Mouse (Mus musculus) liver, embryonic 15.5 days (tissue): ENCODE results near the gene Dhx36. TPM values are rescaled to one million over a fixed set of nuclear protein-coding genes. Genes with fewer than 3 reads are reported as not detected.

ENCODE experiments used
- ATAC-seq: fragments of 200-750 bp; cut with Nextera tagmentation; 2 replicates; pipeline ENCODE4 v1.8.0; 2017; ENCODE audit warnings: moderate number of reproducible peaks, mild to moderate bottlenecking, moderate library complexity; ENCODE audit not compliant: insufficient read depth
- H3K27ac ChIP-seq: fragments of 300-500 bp; sonication (generic); replicated peaks from 2 replicates; pipeline ENCODE4 v1.5.1; 2015; ENCODE audit warnings: mild to moderate bottlenecking, inconsistent platforms
- H3K27me3 ChIP-seq: fragments of 300-500 bp; sonication (generic); 2 replicates; pipeline ENCODE4 v1.6.1; 2015; ENCODE audit warnings: mild to moderate bottlenecking, inconsistent platforms
- H3K36me3 ChIP-seq: fragments of 300-500 bp; sonication (generic); replicated peaks from 2 replicates; pipeline ENCODE4 v1.6.1; 2015; ENCODE audit warnings: moderate library complexity, mild to moderate bottlenecking, inconsistent platforms
- H3K4me1 ChIP-seq: fragments of 300-500 bp; sonication (generic); replicated peaks from 2 replicates; pipeline ENCODE4 v1.6.1; 2015; ENCODE audit warnings: inconsistent platforms
- H3K4me2 ChIP-seq: fragments of 300-500 bp; sonication (generic); 2 replicates; pipeline ENCODE4 v1.6.1; 2015; ENCODE audit warnings: moderate library complexity, mild to moderate bottlenecking, inconsistent platforms
- H3K4me3 ChIP-seq: fragments of 300-500 bp; sonication (generic); replicated peaks from 2 replicates; pipeline ENCODE4 v1.5.1; 2015; ENCODE audit warnings: mild to moderate bottlenecking, inconsistent platforms
- H3K9ac ChIP-seq: fragments of 300-500 bp; sonication (generic); 2 replicates; pipeline ENCODE4 v1.6.1; 2015; ENCODE audit warnings: moderate library complexity, mild to moderate bottlenecking, inconsistent platforms
- H3K9me3 ChIP-seq: fragments of 300-500 bp; sonication (generic); replicated peaks from 2 replicates; pipeline ENCODE4 v1.6.1; 2016; ENCODE audit warnings: inconsistent platforms
- WGBS: fragments of 180-500 bp; shearing (Covaris S2); methylation state at CpG from one replicate; pipeline ENCODE4 v1.1.7; 2015; ENCODE audit warnings: mixed read lengths; ENCODE audit not compliant: insufficient replicate concordance; 5-methylcytosine and 5-hydroxymethylcytosine counted together
- polyA plus RNA-seq: library from polyadenylated mRNA; unstranded; fragments of >200 nt; fragmentation: Nextera tagmentation; extraction: Ambion mirVana; gene quantifications from 2 replicates; pipeline ENCODE4 v1.2.1, GENCODE M21; 2015

The Dhx36 gene
- 8.4 and 8.8 TPM in 2 replicates for polyA plus RNA-seq

- no peaks in the 10 kb centered on the region for H3K9me3 ChIP-seq
- no peaks in the 10 kb centered on the region; the same call in 1 of the 2 replicates for H3K36me3 ChIP-seq
- H3K4me2 ChIP-seq = peak within 1 kb of the TSS; percentile 62
- H3K4me3 ChIP-seq = peak within 1 kb of the TSS; percentile 91
- peak; percentile 92 for ATAC-seq
- peaks cover 20% of the 10 kb centered on the region for H3K4me1 ChIP-seq
- under 1% methylated on average over 66 of the region's 66 CpGs for WGBS
- H3K27ac ChIP-seq = peak within 1 kb of the TSS; percentile 83
- peak within 1 kb of the TSS; percentile 75 for H3K9ac ChIP-seq
- H3K27me3 ChIP-seq = no peaks in the 10 kb centered on the region; the same call in 1 of the 2 replicates
Observed at GRCm38 (mm10) chr3:62506488-62507205, at the start of gene Dhx36. Gene Dhx36 (minus strand): TSS chr3:62507004.

GRCm38 (mm10) chr3:62527593-62527992 lies 20.8 kb upstream of the Dhx36 start:
- WGBS = 49% methylated on average over 5 of the region's 5 CpGs
- no peak for ATAC-seq
- H3K27me3 ChIP-seq = no peaks in the 10 kb centered on the region
- H3K9me3 ChIP-seq = no peaks in the 10 kb centered on the region
- no peaks in the 10 kb centered on the region for H3K4me1 ChIP-seq
- no peaks in the 10 kb centered on the region for H3K36me3 ChIP-seq
- H3K4me3 ChIP-seq = no peak overlapping the region
- no peak overlapping the region for H3K9ac ChIP-seq
- H3K4me2 ChIP-seq = no peak overlapping the region
- H3K27ac ChIP-seq = no peak overlapping the region

- no peak for ATAC-seq
- no peak overlapping the region for H3K4me3 ChIP-seq
Observed at GRCm38 (mm10) chr3:62527160-62527559, 20.4 kb upstream of the Dhx36 start.

GRCm38 (mm10) chr3:62507206-62507647 lies 423 bp upstream of the Dhx36 start:
- H3K27ac ChIP-seq = no peak overlapping the region
- ATAC-seq = no peak
- H3K4me1 ChIP-seq = peaks cover 20% of the 10 kb centered on the region
- no peak overlapping the region; the same call in 1 of the 2 replicates for H3K9ac ChIP-seq
- WGBS = 38% methylated on average over 5 of the region's 5 CpGs
- peak overlapping the region; percentile 62 for H3K4me2 ChIP-seq
- no peaks in the 10 kb centered on the region; the same call in 1 of the 2 replicates for H3K27me3 ChIP-seq
- no peaks in the 10 kb centered on the region for H3K9me3 ChIP-seq
- H3K4me3 ChIP-seq = peak overlapping the region; percentile 91
- no peaks in the 10 kb centered on the region for H3K36me3 ChIP-seq

More at GRCm38 (mm10) chr3:62527160-62527559, 20.4 kb upstream of the Dhx36 start:
- Histone ChIP-seq H3K36me3 (no peaks in the 10 kb centered on the region), H3K27ac (no peak overlapping the region), H3K4me1 (no peaks in the 10 kb centered on the region), H3K9me3 (no peaks in the 10 kb centered on the region), H3K27me3 (no peaks in the 10 kb centered on the region), H3K9ac (no peak overlapping the region), H3K4me2 (no peak overlapping the region)
- WGBS = 38% methylated on average over 4 of the region's 4 CpGs

GRCm38 (mm10) chr3:62505166-62505900 lies 1.5 kb downstream of the Dhx36 start:
- peaks cover 11% of the 10 kb centered on the region; the same call in 1 of the 2 replicates for H3K36me3 ChIP-seq
- H3K4me3 ChIP-seq = peak overlapping the region; percentile 91
- H3K9ac ChIP-seq = no peak overlapping the region
- no peak for ATAC-seq
- no peaks in the 10 kb centered on the region for H3K9me3 ChIP-seq
- 45% methylated on average over 5 of the region's 5 CpGs for WGBS
- peak overlapping the region; percentile 62 for H3K4me2 ChIP-seq
- H3K4me1 ChIP-seq = peaks cover 20% of the 10 kb centered on the region
- no peak overlapping the region for H3K27ac ChIP-seq
- H3K27me3 ChIP-seq = no peaks in the 10 kb centered on the region; the same call in 1 of the 2 replicates

GRCm38 (mm10) chr3:62499327-62499726 lies 7.5 kb downstream of the Dhx36 start:
- Histone ChIP-seq H3K9me3 (no peaks in the 10 kb centered on the region), H3K4me3 (no peak overlapping the region), H3K9ac (no peak overlapping the region), H3K27ac (no peak overlapping the region), H3K4me1 (no peaks in the 10 kb centered on the region), H3K4me2 (no peak overlapping the region), H3K27me3 (no peaks in the 10 kb centered on the region), H3K36me3 (peaks cover 39% of the 10 kb centered on the region)
- ATAC-seq = no peak
- WGBS = 75% methylated on average over 4 of the region's 4 CpGs

- Histone ChIP-seq H3K36me3 (peaks cover 52% of the 10 kb centered on the region), H3K9me3 (no peaks in the 10 kb centered on the region), H3K27me3 (no peaks in the 10 kb centered on the region), H3K27ac (no peak overlapping the region), H3K4me2 (no peak overlapping the region), H3K4me1 (no peaks in the 10 kb centered on the region), H3K9ac (no peak overlapping the region), H3K4me3 (no peak overlapping the region)
- ATAC-seq = no peak
- WGBS = 55% methylated on average over 6 of the region's 6 CpGs
Observed at GRCm38 (mm10) chr3:62492568-62492967, 14.2 kb downstream of the Dhx36 start.

- H3K27me3 ChIP-seq = no peaks in the 10 kb centered on the region
- no peak overlapping the region for H3K9ac ChIP-seq
- no peak overlapping the region for H3K4me2 ChIP-seq
- no peak overlapping the region for H3K4me3 ChIP-seq
- no peaks in the 10 kb centered on the region for H3K9me3 ChIP-seq
- H3K27ac ChIP-seq = no peak overlapping the region
- ATAC-seq = no peak
- WGBS = 73% methylated on average over 2 of the region's 2 CpGs
- no peaks in the 10 kb centered on the region for H3K4me1 ChIP-seq
- peaks cover 34% of the 10 kb centered on the region for H3K36me3 ChIP-seq
Observed at GRCm38 (mm10) chr3:62484340-62484739, 22.5 kb downstream of the Dhx36 start.

GRCm38 (mm10) chr3:62470179-62470578 lies 36.6 kb downstream of the Dhx36 start:
- WGBS = 87% methylated on average over 1 of the region's 1 CpGs
- Histone ChIP-seq H3K4me3 (no peak overlapping the region), H3K4me1 (no peaks in the 10 kb centered on the region), H3K9ac (no peak overlapping the region), H3K27ac (no peak overlapping the region), H3K36me3 (peaks cover 64% of the 10 kb centered on the region), H3K27me3 (no peaks in the 10 kb centered on the region), H3K4me2 (no peak overlapping the region), H3K9me3 (no peaks in the 10 kb centered on the region)
- no peak for ATAC-seq

- H3K9me3 ChIP-seq = no peaks in the 10 kb centered on the region
- no peaks in the 10 kb centered on the region for H3K27me3 ChIP-seq
- 31% methylated on average over 3 of the region's 3 CpGs for WGBS
- H3K9ac ChIP-seq = no peak overlapping the region
- ATAC-seq = no peak
- H3K36me3 ChIP-seq = peaks cover 29% of the 10 kb centered on the region
- no peak overlapping the region for H3K4me2 ChIP-seq
- no peak overlapping the region for H3K27ac ChIP-seq
- H3K4me1 ChIP-seq = no peaks in the 10 kb centered on the region; the same call in 1 of the 2 replicates
- no peak overlapping the region for H3K4me3 ChIP-seq
Observed at GRCm38 (mm10) chr3:62464276-62464675, 42.5 kb downstream of the Dhx36 start.

GRCm38 (mm10) chr3:62459483-62459882 lies 47.3 kb downstream of the Dhx36 start:
- no peak overlapping the region for H3K4me2 ChIP-seq
- H3K9ac ChIP-seq = no peak overlapping the region
- no peak for ATAC-seq
- H3K27ac ChIP-seq = no peak overlapping the region
- H3K27me3 ChIP-seq = no peaks in the 10 kb centered on the region
- no peaks in the 10 kb centered on the region; the same call in 1 of the 2 replicates for H3K4me1 ChIP-seq
- H3K4me3 ChIP-seq = no peak overlapping the region
- peaks cover 4% of the 10 kb centered on the region for H3K36me3 ChIP-seq
- 78% methylated on average over 6 of the region's 6 CpGs for WGBS
- H3K9me3 ChIP-seq = no peaks in the 10 kb centered on the region
